Mouse (Mus musculus): Measurements from ENCODE around the gene Fam19a5.

GRCm38 (mm10) chr15:87547022-87547421 lies 2.9 kb downstream of the Fam19a5 start:
- no peak for TF ChIP-seq CTCF (IDR thresholded peaks at IDR 0.05; ENCODE audit: control insufficient read depth, insufficient read depth, insufficient replicate concordance, low read depth, low read length)
- no peak for TF ChIP-seq POLR2A (IDR thresholded peaks at IDR 0.05; ENCODE audit: control insufficient read depth, low read depth, low read length)
